Mouse (Mus musculus): ENCODE measurements at regions not wholly inside any gene's neighbourhood (a gene's known extent, or its start where the extent isn't known, plus 50 kb on each side); places are given as distances from the start of the nearest gene placed in this dataset.

DNA sequence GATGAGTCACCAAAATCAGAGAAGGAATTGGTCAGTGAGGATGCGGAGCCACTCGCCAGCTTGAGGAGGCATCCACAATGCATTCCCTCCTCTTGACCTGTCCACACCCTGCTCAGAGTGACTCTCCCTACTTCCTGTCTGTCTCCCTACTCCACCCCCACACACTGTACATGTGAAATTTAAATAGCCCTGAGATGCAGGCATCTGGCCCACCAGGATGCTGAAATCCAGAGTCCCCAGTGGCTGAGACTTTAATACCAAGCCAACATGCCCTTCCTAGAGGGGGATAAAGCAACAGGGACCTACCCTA is 201.6 kb upstream of the Sfswap start:
- no peak for TF ChIP-seq CTCF (IDR thresholded peaks at IDR 0.05)
- TF ChIP-seq EP300 (IDR thresholded peaks at IDR 0.05) = no peak

Measured in lung, postnatal 0 days (tissue).